Mouse (Mus musculus) erythroblast, adult 5-6 weeks (primary cell): ENCODE measurements at regions not wholly inside any gene's neighbourhood (a gene's known extent, or its start where the extent isn't known, plus 50 kb on each side); places are given as distances from the start of the nearest gene placed in this dataset.

ENCODE experiments used
- ATAC-seq: replicated peaks from 2 replicates; pipeline ENCODE4 v1.8.0; 2016; ENCODE audit warnings: moderate number of reproducible peaks, mild to moderate bottlenecking, moderate TSS enrichment, inconsistent platforms; ENCODE audit not compliant: poor library complexity, low FRiP score, severe bottlenecking

- ATAC-seq = no peak
Observed at GRCm38 (mm10) chr1:35579392-35579791, 488.8 kb upstream of the Hs6st1 start.

DNA sequence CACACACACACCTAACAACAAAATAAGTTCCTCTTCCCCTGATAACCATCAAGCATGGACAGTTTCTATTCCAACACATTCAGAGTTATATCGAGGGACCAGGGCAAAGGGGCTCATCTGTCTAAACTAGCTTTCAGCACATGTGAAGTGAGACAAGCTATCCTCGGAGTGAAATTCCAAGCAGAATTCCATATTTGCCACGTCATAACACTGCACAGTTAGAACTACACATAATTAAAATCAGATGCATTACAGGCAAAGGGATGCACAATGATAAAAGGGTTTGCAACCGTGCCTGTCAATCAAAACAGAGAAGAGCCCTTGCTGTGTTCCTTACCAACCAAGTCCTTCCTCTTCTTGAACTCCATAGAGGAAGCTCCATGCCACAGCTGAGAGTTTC, 488.2 kb upstream of the Hs6st1 start:
- no peak for ATAC-seq

DNA sequence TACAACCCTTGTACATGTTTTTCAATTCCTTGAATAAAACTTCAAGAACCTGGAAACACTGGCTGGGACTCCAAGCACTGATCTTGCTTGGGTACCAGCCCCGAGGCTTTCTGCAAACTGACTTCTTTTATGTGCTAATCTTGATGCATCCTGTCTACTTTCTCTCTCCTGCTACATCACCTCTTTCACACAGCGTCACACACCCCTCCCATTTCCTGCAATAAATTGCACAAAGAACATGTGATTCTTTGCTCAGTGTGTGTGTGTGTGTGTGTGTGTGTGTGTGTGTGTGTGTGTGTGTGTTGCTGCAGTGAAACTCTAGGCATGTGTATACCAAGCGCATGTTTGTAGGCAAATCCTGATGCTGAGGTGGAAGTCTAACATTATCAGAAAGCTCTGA, 487.7 kb upstream of the Hs6st1 start:
- ATAC-seq = no peak

GRCm38 (mm10) chr1:35587900-35588299, 480.3 kb upstream of the Hs6st1 start:
- no peak for ATAC-seq

- ATAC-seq = no peak
Observed at GRCm38 (mm10) chr1:35588939-35589338, 479.3 kb upstream of the Hs6st1 start.

- ATAC-seq = no peak
Observed at GRCm38 (mm10) chr1:35600847-35601246, 467.4 kb upstream of the Hs6st1 start.

DNA sequence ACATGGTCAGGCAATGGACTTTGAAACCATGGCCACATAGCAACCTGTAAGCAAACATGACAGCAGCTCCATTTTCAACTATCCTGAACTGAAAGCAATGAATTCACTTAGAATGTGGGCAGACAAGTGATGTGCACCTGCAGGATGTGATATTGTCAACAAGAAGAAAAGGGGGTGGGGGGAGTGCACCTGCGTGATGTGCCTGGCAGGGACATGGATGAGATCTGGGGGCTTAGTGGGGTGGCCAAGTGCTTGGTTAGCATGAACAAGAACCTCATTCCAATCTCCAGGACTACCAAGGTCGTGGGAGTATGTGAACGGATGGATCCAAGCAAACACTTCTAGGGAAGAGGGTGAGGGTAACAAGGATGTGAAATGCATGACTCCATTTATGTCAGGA, 453.1 kb upstream of the Hs6st1 start:
- no peak for ATAC-seq

DNA sequence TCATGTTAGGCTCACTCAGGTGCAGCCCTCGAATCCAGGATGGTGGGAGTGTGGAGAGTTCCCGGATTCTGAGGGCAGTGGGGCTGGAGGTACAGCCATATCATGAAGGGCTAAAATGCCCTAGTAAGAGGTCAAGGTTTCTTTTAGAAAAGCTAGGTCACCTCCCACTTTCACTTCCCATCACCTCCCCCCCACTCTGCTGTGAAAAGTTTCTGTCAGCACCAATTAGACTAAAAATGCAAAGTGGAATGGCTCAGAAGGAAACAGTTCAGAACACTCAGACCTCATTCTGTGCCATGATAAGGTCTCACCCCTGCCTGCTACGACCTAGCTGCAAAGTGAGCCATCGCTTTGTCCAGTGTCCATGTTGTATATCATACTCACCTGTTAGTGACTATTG, 448.7 kb upstream of the Hs6st1 start:
- no peak for ATAC-seq

GRCm38 (mm10) chr1:35642595-35642994, 425.6 kb upstream of the Hs6st1 start:
- no peak for ATAC-seq

GRCm38 (mm10) chr1:35653119-35653956, 414.9 kb upstream of the Hs6st1 start:
- ATAC-seq = no peak

DNA sequence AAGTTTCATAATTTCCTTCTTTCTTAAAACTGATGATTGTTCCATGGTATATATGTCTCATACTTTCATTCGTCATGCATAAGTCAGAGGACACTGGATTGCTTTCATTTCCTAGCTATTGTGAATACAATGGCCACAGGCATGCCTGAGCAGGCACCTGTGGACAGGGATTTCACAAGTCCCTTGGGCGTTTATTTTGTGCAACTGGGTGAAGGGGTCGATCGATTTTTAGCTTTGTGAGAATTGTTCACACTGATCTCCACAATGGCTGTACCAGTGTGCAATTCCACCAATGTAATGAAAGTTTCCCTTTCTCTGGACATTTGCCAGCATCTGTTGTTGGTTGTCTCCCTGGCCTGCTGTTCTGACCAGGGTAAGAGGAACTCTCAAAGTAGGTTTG, 405.2 kb upstream of the Hs6st1 start:
- no peak for ATAC-seq

- ATAC-seq = no peak
Observed at GRCm38 (mm10) chr1:35673524-35673923, 394.7 kb upstream of the Hs6st1 start.

- no peak for ATAC-seq
Observed at GRCm38 (mm10) chr1:35673992-35674391, 394.2 kb upstream of the Hs6st1 start.

- ATAC-seq = no peak
Observed at GRCm38 (mm10) chr1:35682511-35682949, 385.7 kb upstream of the Hs6st1 start.

- ATAC-seq = no peak
Observed at GRCm38 (mm10) chr1:35685651-35686050, 382.5 kb upstream of the Hs6st1 start.

DNA sequence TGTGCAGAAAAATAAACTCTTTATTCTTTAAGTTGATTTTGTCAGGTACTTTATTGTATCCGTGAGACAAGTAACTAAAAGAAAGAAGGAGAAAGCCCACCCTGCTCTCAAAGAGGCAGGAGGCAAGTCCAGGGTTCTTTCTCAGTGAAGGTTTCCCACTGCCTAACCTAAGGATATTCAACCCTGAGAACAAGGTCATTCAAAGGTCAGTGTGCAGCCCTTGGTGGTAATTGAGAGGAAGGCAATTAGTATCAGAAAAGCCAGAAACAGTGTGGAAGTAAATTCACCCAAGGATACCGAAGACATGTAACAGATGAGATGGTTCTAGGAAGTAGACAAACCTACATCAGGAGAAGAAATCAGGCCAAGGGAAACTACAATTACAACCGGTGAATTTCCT, 373.9 kb upstream of the Hs6st1 start:
- no peak for ATAC-seq

GRCm38 (mm10) chr1:35694775-35695591, 373.2 kb upstream of the Hs6st1 start:
- no peak for ATAC-seq

- ATAC-seq = no peak
Observed at GRCm38 (mm10) chr1:35697218-35697617, 371.0 kb upstream of the Hs6st1 start.

- ATAC-seq = no peak
Observed at GRCm38 (mm10) chr1:35697834-35698500, 370.2 kb upstream of the Hs6st1 start.

DNA sequence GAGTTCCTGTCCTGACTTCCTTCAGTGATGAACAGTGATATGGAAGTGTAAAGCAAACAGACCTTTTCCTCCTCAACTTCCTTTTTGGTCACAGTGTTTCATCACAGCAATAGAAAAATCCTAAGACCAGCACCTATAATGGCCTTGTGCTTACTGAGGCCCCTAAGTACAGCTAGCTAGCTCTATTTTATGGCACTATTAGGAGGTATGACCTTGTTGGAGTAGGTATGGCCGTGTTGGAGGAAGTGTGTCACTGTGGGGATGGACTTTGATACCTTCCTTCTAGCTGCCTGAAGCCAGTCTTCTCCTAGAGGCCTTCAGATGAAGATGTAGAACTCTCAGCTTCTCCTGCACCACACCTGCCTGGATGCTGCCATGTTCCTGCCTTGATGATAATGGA, 365.6 kb upstream of the Hs6st1 start:
- no peak for ATAC-seq

GRCm38 (mm10) chr1:35706336-35706735, 361.9 kb upstream of the Hs6st1 start:
- ATAC-seq = no peak
